Mouse (Mus musculus): ENCODE measurements around the gene Greb1. TPM values are rescaled to one million over a fixed set of nuclear protein-coding genes. Genes with fewer than 3 reads are reported as not detected.

Gene Greb1
- polyA plus RNA-seq (2012; rRNA removed) = 306 and 348 TPM in 2 replicates

DNA sequence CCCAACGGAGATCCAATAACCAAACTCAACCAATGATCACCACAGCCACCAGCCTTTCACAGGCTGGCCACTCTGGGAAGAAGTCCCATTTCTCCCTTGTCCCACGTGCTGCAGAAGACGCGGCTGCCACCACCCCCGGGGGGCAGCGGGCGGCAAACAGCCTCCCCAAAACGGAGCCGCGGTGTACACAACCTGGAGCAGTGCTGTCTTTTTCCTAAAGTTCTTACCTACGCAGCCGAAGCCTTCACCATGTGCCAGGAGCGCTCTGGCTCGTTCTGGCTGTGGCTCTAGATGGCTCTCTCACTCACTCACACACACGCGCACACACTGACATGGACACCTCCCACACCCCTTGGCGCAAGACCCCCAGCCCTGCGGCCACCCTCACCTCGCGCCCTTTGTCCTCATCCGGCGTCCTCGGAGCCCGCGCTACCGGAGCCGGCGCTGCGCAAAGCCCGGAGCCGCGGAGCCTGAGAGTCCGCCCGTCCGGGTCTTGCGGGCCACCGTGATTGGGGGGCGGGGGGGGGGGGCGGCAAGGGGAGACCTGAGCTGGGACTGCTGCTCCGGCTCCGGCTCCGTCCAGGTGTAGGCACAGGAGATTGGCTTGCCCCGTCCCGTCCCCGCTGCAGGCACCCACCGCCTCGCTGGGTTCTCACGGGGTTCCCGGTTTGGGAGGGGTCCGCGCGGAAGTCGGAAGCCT lies at the start of gene Greb1:
Greb1 (minus strand) TSS at position 628 of the 700 bp plus-strand sequence.

DNA sequence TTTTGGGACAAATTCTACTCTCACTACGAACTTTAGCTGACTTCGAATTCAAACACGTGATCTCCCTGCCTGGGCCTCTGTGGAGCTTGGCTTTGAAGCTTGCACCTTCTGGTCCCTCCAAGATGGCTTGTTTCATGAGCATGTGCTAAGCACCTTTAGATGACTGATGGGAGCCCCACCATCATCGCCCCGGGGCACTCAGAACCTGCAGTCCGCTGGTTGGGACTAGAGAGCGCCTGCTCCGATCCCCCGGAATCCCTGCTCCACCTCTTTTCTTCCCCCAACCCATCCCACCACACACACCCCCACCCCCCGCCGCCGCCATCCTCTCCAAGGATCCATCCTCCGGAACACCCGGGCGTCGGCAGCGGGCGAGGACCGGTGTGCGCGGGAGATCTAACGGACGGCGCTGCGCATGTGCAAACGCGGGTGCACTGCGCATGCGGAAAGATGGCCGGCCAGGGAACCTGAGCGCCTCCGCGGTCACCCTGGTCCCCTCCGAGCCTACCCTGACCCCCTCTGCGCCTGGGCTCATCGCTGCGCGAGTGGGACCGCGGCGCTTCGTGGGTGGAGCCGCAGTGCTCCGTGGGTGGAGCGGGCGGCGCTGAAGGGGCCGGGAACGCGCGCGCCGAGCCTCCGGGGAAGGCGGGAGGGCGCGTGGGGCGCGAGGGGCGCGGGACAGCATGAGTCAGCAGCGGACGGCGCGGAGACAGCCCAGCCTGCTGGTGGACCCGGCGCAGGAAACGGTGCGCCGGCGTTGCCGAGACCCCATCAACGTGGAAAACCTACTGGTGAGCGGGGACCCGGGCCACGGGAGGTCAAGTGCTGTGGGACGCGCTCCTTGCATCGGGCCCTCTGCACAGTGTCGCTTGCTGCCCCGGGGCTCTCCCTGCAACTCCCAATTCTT lies 10.1 kb upstream of the Greb1 start, which contains the start of gene E2f6:
E2f6 (plus strand) TSS at position 439 of the 907 bp plus-strand sequence.

DNA sequence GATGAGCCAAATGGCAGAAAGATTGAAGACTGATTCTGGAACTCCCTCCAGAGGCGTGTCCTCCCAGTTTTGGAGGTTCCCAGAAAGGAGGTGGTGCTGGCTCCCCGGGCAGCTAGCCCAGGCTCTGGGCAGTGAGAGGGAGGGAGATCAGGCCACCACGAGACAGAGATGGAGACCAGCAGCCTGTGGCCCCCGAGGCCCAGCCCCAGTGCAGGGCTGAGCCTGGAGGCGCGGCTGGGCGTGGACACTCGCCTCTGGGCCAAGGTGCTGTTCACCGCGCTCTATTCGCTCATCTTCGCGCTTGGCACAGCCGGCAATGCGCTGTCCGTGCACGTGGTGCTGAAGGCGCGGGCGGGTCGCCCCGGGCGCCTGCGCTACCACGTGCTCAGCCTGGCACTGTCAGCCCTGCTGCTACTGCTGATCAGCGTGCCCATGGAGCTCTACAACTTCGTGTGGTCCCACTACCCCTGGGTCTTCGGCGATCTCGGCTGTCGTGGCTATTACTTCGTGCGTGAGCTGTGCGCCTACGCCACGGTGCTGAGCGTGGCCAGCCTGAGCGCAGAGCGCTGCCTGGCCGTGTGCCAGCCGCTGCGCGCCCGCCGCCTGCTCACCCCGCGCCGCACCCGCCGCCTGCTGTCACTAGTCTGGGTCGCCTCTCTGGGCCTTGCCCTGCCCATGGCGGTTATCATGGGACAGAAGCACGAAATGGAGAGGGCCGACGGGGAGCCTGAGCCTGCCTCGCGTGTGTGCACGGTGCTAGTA lies 147.2 kb downstream of the Greb1 start, which contains the start of gene Ntsr2:
Ntsr2 (plus strand) TSS at position 51 of the 762 bp plus-strand sequence.

Other genes starting within 250 kb of the Greb1 start
- 15.9 and 17.4 TPM in 2 replicates for gene Lpin1, start 189.9 kb downstream of the Greb1 start, polyA plus RNA-seq (2012; rRNA removed)
- gene Ntsr2, start 147.5 kb downstream of the Greb1 start, polyA plus RNA-seq (2012; rRNA removed) = 2.9 and 4.9 TPM in 2 replicates
- gene E2f6, start 10.1 kb upstream of the Greb1 start, polyA plus RNA-seq (2012; rRNA removed) = 25.3 and 31.2 TPM in 2 replicates
- gene Rock2, start 94.0 kb upstream of the Greb1 start, polyA plus RNA-seq (2012; rRNA removed) = 3.9 and 4.0 TPM in 2 replicates
- 31.6 and 32.5 TPM in 2 replicates for gene Pqlc3, start 199.5 kb upstream of the Greb1 start, polyA plus RNA-seq (2012; rRNA removed)
- gene 2410004P03Rik, start 210.8 kb upstream of the Greb1 start, polyA plus RNA-seq (2012; rRNA removed) = 16.4 and 17.5 TPM in 2 replicates

All from ovary, adult 2 months (tissue).